Mouse (Mus musculus) thymus, adult 2 months (tissue): ENCODE results near the gene Mtfr1l.

Source experiments
- CTCF ChIP-seq: fragments of 200-500 bp; IDR thresholded peaks from 2 replicates; pipeline ENCODE4 v1.5.1; 2012; ENCODE audit warnings: mild to moderate bottlenecking, control low read depth, low read length, moderate library complexity, borderline replicate concordance; ENCODE audit not compliant: control insufficient read depth, poor library complexity, insufficient read depth; ENCODE audit errors: extremely low read depth
- POLR2A ChIP-seq: fragments of 200-500 bp; IDR thresholded peaks from 2 replicates; pipeline ENCODE4 v1.6.1; 2012; ENCODE audit warnings: mild to moderate bottlenecking, low read length, control low read depth, moderate library complexity; ENCODE audit not compliant: control insufficient read depth, poor library complexity, insufficient read depth; ENCODE audit errors: extremely low read depth

DNA sequence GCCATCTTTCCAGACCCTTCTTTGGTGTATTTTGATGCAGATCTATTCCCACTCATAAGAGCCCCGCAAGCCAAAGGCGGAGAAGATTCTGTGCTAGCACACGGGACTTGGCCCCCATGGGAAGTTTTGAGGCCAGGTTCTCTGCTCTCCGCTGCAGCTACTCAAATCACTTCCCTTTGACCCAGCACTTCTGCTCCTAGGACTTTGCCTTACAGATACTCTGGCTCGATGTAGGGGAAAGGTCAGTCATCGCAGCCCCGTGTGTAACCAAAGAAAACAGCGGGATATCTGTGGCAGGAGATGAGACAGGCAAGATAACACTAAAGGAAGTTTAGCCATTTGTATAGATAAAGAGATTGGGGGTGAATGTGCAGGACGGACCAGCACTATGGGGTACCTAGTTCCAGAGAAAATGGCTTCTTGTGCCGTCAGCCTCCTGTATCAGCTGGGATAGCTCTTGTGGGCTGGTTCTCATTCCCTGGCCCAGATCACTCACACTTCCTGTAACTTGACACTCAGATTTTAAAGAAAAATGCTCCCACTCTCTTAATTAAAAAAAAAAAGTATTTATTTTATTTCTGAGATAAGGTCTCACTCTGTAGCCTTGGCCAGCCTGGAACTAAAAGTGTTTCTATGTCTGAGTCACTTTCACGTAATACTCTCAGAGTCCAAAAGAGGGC lies 45.1 kb downstream of the Mtfr1l start:
- TF ChIP-seq CTCF (no peak), POLR2A (no peak)
